Mouse (Mus musculus) megakaryocyte, embryonic 14.5 days (primary cell): ENCODE results near the gene St13. TPM values are rescaled to one million over a fixed set of nuclear protein-coding genes. Genes with fewer than 3 reads are reported as not detected.

Source experiments
- H3K27me3 ChIP-seq: replicated peaks from 2 replicates; pipeline ENCODE3; 2012; ENCODE audit warnings: inconsistent platforms
- H3K36me3 ChIP-seq: replicated peaks from 2 replicates; pipeline ENCODE3; 2012; ENCODE audit warnings: low read length, inconsistent platforms, mixed read lengths
- H3K4me1 ChIP-seq: 2 replicates; pipeline ENCODE4 v1.6.1; 2012; ENCODE audit warnings: inconsistent platforms
- H3K4me3 ChIP-seq: replicated peaks from 2 replicates; pipeline ENCODE3; 2012; ENCODE audit warnings: moderate library complexity, mild to moderate bottlenecking, inconsistent platforms
- H3K9me3 ChIP-seq: 2 replicates; pipeline ENCODE4 v1.6.1; 2012; ENCODE audit warnings: inconsistent platforms
- FLI1 ChIP-seq: IDR thresholded peaks from 2 replicates; pipeline ENCODE4 v1.6.1; 2012; ENCODE audit warnings: low read length, inconsistent platforms, mixed read lengths
- GATA1 ChIP-seq: IDR thresholded peaks from 3 replicates; pipeline ENCODE4 v1.6.1; 2012; ENCODE audit warnings: mixed read lengths, low read length, inconsistent platforms, borderline replicate concordance
- polyA plus RNA-seq: library from polyadenylated mRNA; stranded (reverse); fragments of >175 nt; gene quantifications from 2 replicates; pipeline ENCODE4 v1.2.3, GENCODE M21; 2012; ENCODE audit warnings: low replicate concordance; ENCODE audit not compliant: insufficient read depth

Gene St13
- polyA plus RNA-seq, 1 experiment = 151 TPM

DNA sequence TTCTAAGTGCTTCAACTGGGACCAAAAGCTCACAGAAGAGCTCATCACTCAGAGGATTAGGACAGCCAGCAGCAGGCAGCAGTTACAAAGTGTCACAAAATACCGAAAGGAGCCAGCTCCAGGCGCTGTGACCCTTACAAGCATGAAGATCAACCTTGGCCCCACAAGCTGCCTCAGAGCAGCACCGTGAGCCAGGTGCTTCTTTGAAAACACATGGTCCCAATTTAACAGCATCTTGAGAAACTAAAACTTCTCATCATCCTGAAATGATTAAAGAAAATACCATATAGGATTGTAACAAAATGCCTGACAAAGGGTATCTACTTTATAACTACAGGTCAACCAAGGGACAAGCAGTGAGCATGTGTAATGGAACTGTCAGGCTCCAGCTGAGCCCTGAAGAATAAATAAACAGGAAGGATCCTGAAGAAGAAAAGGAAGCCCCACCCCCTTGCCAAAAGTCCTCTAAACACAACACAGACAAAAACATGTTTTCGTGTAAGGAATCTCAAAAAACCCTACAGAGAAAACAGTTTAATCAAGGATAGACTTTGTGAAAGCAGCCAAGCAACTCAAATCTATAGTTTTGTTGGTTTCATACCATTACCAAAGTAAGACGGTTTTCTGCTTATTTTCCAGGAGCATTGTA is 70.0 kb downstream of the St13 start:
- Histone ChIP-seq H3K36me3 (peaks cover 97% of the 10 kb centered on the region), H3K27me3 (no peaks in the 10 kb centered on the region), H3K4me1 (peaks cover 14% of the 10 kb centered on the region), H3K9me3 (no peaks in the 10 kb centered on the region), H3K4me3 (no peak overlapping the region)
- no peak for TF ChIP-seq FLI1
- TF ChIP-seq GATA1 = no peak

DNA sequence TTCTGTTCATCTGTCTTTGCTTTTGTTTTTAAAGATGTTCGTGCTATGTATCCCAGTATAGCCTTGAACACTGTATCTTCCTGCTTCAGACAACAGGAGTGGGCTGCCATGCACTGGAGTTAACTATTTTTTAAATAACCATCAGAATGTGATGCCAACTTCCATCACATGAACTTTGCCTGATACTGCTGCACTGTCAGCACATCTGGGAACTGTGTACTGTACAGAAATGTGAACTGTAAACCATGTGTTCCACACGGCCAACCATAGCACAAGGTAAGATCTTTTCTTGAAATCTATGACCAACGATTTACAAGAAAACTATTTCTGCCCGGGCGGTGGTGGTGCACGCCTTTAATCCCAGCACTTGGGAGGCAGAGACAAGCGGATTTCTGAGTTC is 72.4 kb downstream of the St13 start:
- TF ChIP-seq FLI1 = no peak
- TF ChIP-seq GATA1 = no peak
- Histone ChIP-seq H3K9me3 (no peaks in the 10 kb centered on the region), H3K27me3 (no peaks in the 10 kb centered on the region), H3K4me1 (peaks cover 7% of the 10 kb centered on the region; the same call in 1 of the 2 replicates), H3K4me3 (no peak overlapping the region), H3K36me3 (peaks cover 96% of the 10 kb centered on the region)

DNA sequence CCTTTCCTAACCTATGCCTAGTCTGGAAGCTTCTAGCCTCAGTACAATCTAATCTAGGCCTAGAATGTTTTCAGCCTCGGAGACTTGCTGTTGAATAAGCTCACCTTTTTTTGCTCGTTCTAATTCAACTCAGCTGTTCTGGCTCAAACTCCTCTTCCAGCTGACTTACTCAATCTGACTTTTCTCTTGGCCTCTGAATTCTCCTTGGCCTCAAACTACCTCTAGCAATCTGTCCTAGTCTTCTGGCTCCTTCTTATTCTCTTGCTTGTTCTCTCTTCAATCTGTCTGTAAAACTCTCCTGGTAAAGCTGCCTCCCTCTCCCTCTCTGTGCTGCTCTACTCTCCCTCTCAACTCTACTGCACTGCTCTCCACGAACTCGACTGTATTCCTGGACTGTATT is 74.9 kb downstream of the St13 start:
- H3K4me3 ChIP-seq = no peak overlapping the region
- peaks cover 96% of the 10 kb centered on the region for H3K36me3 ChIP-seq
- 0 out of 2 replicates have a peak, but pooled peaks cover 4% of the 10 kb centered on the region for H3K4me1 ChIP-seq
- H3K27me3 ChIP-seq = no peaks in the 10 kb centered on the region
- no peak for TF ChIP-seq GATA1
- H3K9me3 ChIP-seq = no peaks in the 10 kb centered on the region

DNA sequence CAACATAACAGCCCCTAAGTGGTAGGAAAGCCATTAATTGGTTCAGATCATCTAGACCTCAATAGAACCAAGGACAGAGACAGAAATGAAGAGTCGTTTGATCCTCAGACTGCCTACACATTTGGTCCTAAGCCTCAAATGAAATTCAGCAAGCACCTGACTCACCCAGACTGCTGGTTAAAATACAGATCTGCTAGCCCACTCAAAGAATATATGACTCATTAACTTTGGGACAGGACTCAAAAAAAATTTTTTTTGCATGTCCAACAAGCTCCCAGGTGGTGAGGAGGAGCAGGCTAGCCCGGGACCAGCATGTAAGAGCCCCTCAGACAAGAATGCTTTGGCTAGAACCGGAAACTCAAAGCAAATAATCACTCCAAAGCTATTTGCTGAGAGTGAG is 79.7 kb downstream of the St13 start:
- H3K9me3 ChIP-seq = peaks cover 7% of the 10 kb centered on the region; the same call in 1 of the 2 replicates
- H3K4me1 ChIP-seq = no peaks in the 10 kb centered on the region
- TF ChIP-seq GATA1 (no peak), FLI1 (no peak)
- no peaks in the 10 kb centered on the region for H3K27me3 ChIP-seq
- peaks cover 92% of the 10 kb centered on the region for H3K36me3 ChIP-seq
- H3K4me3 ChIP-seq = no peak overlapping the region

DNA sequence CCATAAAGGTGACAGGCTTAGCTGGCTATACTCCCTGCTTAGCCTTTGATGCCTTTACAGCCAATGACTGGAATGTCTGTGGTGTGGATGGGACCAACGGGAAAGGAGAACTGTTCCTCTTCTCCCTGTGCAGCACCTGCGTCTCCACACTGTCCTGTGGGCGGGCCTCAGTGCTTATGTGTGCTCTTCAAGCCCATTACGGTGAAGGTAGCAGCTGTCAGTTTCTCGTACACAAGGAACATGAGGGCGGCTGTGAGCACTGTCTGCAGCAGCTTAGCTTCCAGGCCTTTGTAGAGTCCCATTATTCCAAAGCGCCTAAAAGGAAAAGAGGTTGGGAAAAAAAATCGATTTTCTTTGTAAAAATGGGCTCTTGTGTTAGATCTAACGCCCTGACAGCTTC is 80.4 kb downstream of the St13 start:
- Histone ChIP-seq H3K9me3 (peaks cover 7% of the 10 kb centered on the region; the same call in 1 of the 2 replicates), H3K36me3 (peaks cover 86% of the 10 kb centered on the region), H3K4me1 (no peaks in the 10 kb centered on the region), H3K27me3 (no peaks in the 10 kb centered on the region), H3K4me3 (no peak overlapping the region)
- no peak for TF ChIP-seq FLI1
- no peak for TF ChIP-seq GATA1

DNA sequence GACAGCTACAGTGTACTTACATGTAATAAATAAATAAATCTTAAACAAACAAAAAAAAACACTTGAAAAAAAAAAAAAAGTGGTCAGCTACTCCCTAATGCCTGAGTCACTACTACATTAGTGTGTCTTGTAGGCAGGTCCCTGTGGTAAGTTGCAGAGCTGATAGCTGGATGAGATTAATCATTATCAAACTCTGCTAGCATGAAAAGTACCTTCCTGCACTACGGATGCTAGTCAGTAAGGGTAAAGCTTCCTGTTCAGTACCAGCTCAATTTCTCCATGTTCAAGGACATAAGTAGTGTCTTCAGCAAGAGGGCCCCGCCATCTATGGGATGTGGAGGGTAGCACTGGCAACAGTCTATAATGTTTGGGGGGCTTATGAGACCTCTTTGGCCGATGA is 85.9 kb downstream of the St13 start:
- Histone ChIP-seq H3K36me3 (peaks cover 33% of the 10 kb centered on the region), H3K9me3 (peaks cover 4% of the 10 kb centered on the region; the same call in 1 of the 2 replicates), H3K4me3 (no peak overlapping the region), H3K27me3 (no peaks in the 10 kb centered on the region), H3K4me1 (no peaks in the 10 kb centered on the region)
- TF ChIP-seq GATA1 = no peak
- TF ChIP-seq FLI1 = no peak

Other genes with a start within 250 kb of the St13 start
- gene Mrtfa, start 209.3 kb downstream of the St13 start, polyA plus RNA-seq = 138 and 254 TPM in 2 replicates
- gene Mchr1, start 164.6 kb downstream of the St13 start, polyA plus RNA-seq = not detected in 2 replicates
- 3.7 TPM in 1 of 2 replicates, not detected in the other for gene Slc25a17, start 39.3 kb downstream of the St13 start, polyA plus RNA-seq
- gene Xpnpep3, start 61 bp upstream of the St13 start, polyA plus RNA-seq = 0.21 and 3.4 TPM in 2 replicates
- gene Dnajb7, start 8.2 kb upstream of the St13 start, polyA plus RNA-seq = not detected in 2 replicates
- gene Rbx1, start 66.2 kb upstream of the St13 start, polyA plus RNA-seq = 14.1 and 67.6 TPM in 2 replicates
- gene Ep300, start 185.3 kb upstream of the St13 start, polyA plus RNA-seq = 8.5 and 14.3 TPM in 2 replicates